ENCODE assay signal across 8 mouse cellular contexts in genomic region chr1:133492986-133493741, GRCm38 (mm10).
DNase-seq lines count a peak whose midpoint lies in the region; ATAC-seq lines count a peak whose summit lies in the region.

No protein-coding gene starts in this region.

- intact Hi-C loops in gastrocnemius, postnatal 36 days (cut with DNase I) = no loop called here

- H3K4me3 ChIP-seq in brown adipose tissue, adult 24 weeks (ENCODE audit: insufficient read depth, low read depth, low read length) = peak overlapping the region; percentile 52
- peak overlapping the region; percentile 53 for H3K4me3 ChIP-seq in limb, embryonic 10.5 days
- peak overlapping the region; percentile 48 for H3K4me3 ChIP-seq in midbrain, embryonic 10.5 days

- no peak for ATAC-seq in erythroblast, adult 5-6 weeks (replicated peaks; ENCODE audit: low FRiP score, poor library complexity, severe bottlenecking)

- H3K27me3 ChIP-seq in limb, embryonic 10.5 days (ENCODE audit: low read depth, poor library complexity, severe bottlenecking) = no peaks in the 10 kb centered on the region; the same call in 1 of the 2 replicates
- no peaks in the 10 kb centered on the region for H3K27me3 ChIP-seq in midbrain, embryonic 10.5 days (ENCODE audit: low read depth, poor library complexity, severe bottlenecking)

- peak; percentile 100 for DNase-seq in ES-CJ7 (ENCODE audit: low read depth, low spot score)
- peak; percentile 30 to 38 for DNase-seq in gastrocnemius, postnatal 36 days
- DNase-seq in hindlimb bud, embryonic 11.5 days (ENCODE audit: extremely low spot score, low read depth, low spot score) = peak; percentile 33
- DNase-seq in limb, embryonic 10.5 days (ENCODE audit: low spot score) = peak; percentile 70
- DNase-seq in midbrain, embryonic 10.5 days (ENCODE audit: low spot score) = peak; percentile 91
- DNase-seq in spleen, postnatal 36 days (ENCODE audit: low spot score in 2 of 2) = peak; percentile 20 to 25

- 1% methylated on average over 29 of the region's 29 CpGs for WGBS in limb, embryonic 10.5 days
- WGBS in midbrain, embryonic 10.5 days = under 1% methylated on average over 29 of the region's 29 CpGs

- peaks cover 17% of the 10 kb centered on the region for H3K4me1 ChIP-seq in brown adipose tissue, adult 24 weeks (ENCODE audit: control insufficient read depth, insufficient read depth, insufficient read length, low read length)
- H3K4me1 ChIP-seq in limb, embryonic 10.5 days = peaks cover 29% of the 10 kb centered on the region
- peaks cover 47% of the 10 kb centered on the region for H3K4me1 ChIP-seq in midbrain, embryonic 10.5 days

- H3K9me3 ChIP-seq in limb, embryonic 10.5 days (replicated peaks) = no peaks in the 10 kb centered on the region
- H3K9me3 ChIP-seq in midbrain, embryonic 10.5 days (replicated peaks) = no peaks in the 10 kb centered on the region

- no peaks in the 10 kb centered on the region for H3K36me3 ChIP-seq in limb, embryonic 10.5 days
- no peaks in the 10 kb centered on the region for H3K36me3 ChIP-seq in midbrain, embryonic 10.5 days

- peak overlapping the region; percentile 99 for H3K27ac ChIP-seq in brown adipose tissue, adult 24 weeks (replicated peaks; ENCODE audit: low read depth, low read length)
- peak overlapping the region; percentile 92 for H3K27ac ChIP-seq in limb, embryonic 10.5 days
- H3K27ac ChIP-seq in midbrain, embryonic 10.5 days (replicated peaks) = peak overlapping the region; percentile 97

Comparison
In these comparisons a context has a peak if more than half of its experiments do, and no peak if none do; other contexts are left out.
1. DNase-seq: peak in every context shown above with its lines; median percentile 100 in ES-CJ7; 91 in midbrain, embryonic 10.5 days; 70 in limb, embryonic 10.5 days; 34 in gastrocnemius, postnatal 36 days; 33 in hindlimb bud, embryonic 11.5 days; 22 in spleen, postnatal 36 days.